Mouse (Mus musculus) hindbrain, postnatal 0 days (tissue): ENCODE results near the gene Slc12a6. TPM values are rescaled to one million over a fixed set of nuclear protein-coding genes. Genes with fewer than 3 reads are reported as not detected.

Source experiments
- ATAC-seq: fragments of 200-750 bp; cut with Nextera tagmentation; 2 replicates; pipeline ENCODE4 v1.8.0; 2017; ENCODE audit warnings: mild to moderate bottlenecking, moderate TSS enrichment, moderate library complexity
- DNase-seq: peaks from one replicate; pipeline ENCODE4 v3.0.0-alpha.2; 2015; ENCODE audit warnings: low spot score
- H3K27ac ChIP-seq: fragments of 300-500 bp; sonication (generic); 2 replicates; pipeline ENCODE4 v1.5.1; 2014; ENCODE audit warnings: mild to moderate bottlenecking
- H3K27me3 ChIP-seq: fragments of 300-500 bp; sonication (generic); 2 replicates; pipeline ENCODE4 v1.6.1; 2014; ENCODE audit warnings: low read length, mixed read lengths; ENCODE audit not compliant: insufficient read depth
- H3K36me3 ChIP-seq: fragments of 300-500 bp; sonication (generic); 2 replicates; pipeline ENCODE4 v1.6.1; 2014; ENCODE audit warnings: low read length, mixed read lengths; ENCODE audit not compliant: insufficient read depth
- H3K4me1 ChIP-seq: fragments of 300-500 bp; sonication (generic); 2 replicates; pipeline ENCODE4 v1.6.1; 2014; ENCODE audit warnings: antibody characterized with exemption, low read length, mixed read lengths; ENCODE audit not compliant: insufficient read depth
- H3K4me2 ChIP-seq: fragments of 300-500 bp; sonication (generic); 2 replicates; pipeline ENCODE4 v1.6.1; 2014; ENCODE audit warnings: low read depth, mild to moderate bottlenecking, low read length, moderate library complexity, mixed read lengths
- H3K4me3 ChIP-seq: fragments of 300-500 bp; sonication (generic); 2 replicates; pipeline ENCODE4 v1.5.1; 2014; ENCODE audit warnings: low read length
- H3K9ac ChIP-seq: fragments of 300-500 bp; sonication (generic); replicated peaks from 2 replicates; pipeline ENCODE4 v1.6.1; 2014; ENCODE audit warnings: mild to moderate bottlenecking, low read length, moderate library complexity, mixed read lengths
- H3K9me3 ChIP-seq: fragments of 300-500 bp; sonication (generic); 2 replicates; pipeline ENCODE4 v1.6.1; 2016; ENCODE audit warnings: low read length, mixed read lengths
- CTCF ChIP-seq: IDR thresholded peaks from 2 replicates; pipeline ENCODE4 v1.5.1; 2016; ENCODE audit warnings: antibody characterized with exemption, control low read depth, low read depth
- WGBS: fragments of 180-500 bp; shearing (Covaris S2); extraction: QIAGEN DNeasy Blood & Tissue Kit; methylation state at CpG from one replicate; pipeline ENCODE4 v1.1.7; 2014; 5-methylcytosine and 5-hydroxymethylcytosine counted together
- polyA plus RNA-seq: library from polyadenylated mRNA; unstranded; fragments of >200 nt; fragmentation: Nextera tagmentation; extraction: Ambion mirVana; gene quantifications from 2 replicates; pipeline ENCODE4 v1.2.1, GENCODE M21; 2015
- total RNA-seq: library from RNA; depleted of rRNA; stranded (reverse); fragments of >200 nt; gene quantifications from 2 replicates; pipeline ENCODE4 v1.2.3, GENCODE M21; 2014

Gene Slc12a6
- total and polyA plus RNA-seq, 2 experiments from 2014 or later: 12.6 to 68.2 TPM

DNA sequence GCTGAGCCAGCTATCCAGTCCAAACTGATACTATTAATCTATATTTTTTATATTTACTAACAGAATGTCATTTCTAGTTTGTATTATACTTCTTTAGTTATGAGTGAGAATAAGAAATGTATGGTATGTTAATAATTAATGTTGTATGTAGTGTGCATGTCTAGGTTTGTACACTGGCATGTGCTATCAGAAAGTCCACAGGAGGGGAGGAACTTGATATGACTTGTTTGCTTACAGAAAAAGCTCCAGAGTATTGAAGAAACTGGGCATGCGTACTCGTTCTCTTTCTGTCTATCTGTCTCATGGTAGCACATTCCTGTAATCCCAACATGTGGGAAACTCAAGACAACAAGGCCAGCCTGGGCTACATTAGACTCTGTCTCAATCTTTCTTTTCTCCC lies 52.6 kb downstream of the Slc12a6 start:
- Histone ChIP-seq H3K36me3 (no peaks in the 10 kb centered on the region), H3K9me3 (no peaks in the 10 kb centered on the region), H3K4me2 (no peak overlapping the region), H3K4me1 (no peaks in the 10 kb centered on the region), H3K27ac (no peak overlapping the region), H3K4me3 (no peak overlapping the region), H3K9ac (no peak overlapping the region), H3K27me3 (no peaks in the 10 kb centered on the region)
- no peak for ATAC-seq
- no peak for DNase-seq
- 92% methylated on average over 2 of the region's 2 CpGs for WGBS
- no peak for TF ChIP-seq CTCF

DNA sequence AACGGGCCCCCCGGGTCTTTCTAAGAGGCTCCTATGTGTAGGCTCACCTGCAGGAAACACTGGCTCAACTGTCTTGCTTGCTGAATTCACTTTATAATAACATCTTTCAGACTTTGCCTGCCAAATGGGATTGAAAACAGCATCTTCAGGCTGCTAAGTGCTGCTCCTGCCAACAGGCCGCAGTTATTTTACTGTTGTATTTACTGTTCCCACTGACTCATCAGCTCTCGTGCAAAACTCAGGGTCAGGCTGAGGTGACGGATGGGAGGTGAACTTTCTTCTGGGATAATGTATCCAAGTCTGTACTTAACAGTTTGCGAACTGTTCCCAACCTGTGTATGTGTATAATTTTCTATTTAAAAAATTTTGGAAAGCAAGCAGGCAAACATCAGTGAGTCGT lies 53.3 kb downstream of the Slc12a6 start:
- TF ChIP-seq CTCF: no peak
- H3K4me2 ChIP-seq: no peak overlapping the region
- no peaks in the 10 kb centered on the region for H3K9me3 ChIP-seq
- no peak overlapping the region for H3K4me3 ChIP-seq
- no peak overlapping the region for H3K27ac ChIP-seq
- H3K27me3 ChIP-seq: no peaks in the 10 kb centered on the region
- 86% methylated on average over 7 of the region's 7 CpGs for WGBS
- DNase-seq (no peak), ATAC-seq (no peak)
- no peak overlapping the region for H3K9ac ChIP-seq
- H3K36me3 ChIP-seq: no peaks in the 10 kb centered on the region
- H3K4me1 ChIP-seq: no peaks in the 10 kb centered on the region

DNA sequence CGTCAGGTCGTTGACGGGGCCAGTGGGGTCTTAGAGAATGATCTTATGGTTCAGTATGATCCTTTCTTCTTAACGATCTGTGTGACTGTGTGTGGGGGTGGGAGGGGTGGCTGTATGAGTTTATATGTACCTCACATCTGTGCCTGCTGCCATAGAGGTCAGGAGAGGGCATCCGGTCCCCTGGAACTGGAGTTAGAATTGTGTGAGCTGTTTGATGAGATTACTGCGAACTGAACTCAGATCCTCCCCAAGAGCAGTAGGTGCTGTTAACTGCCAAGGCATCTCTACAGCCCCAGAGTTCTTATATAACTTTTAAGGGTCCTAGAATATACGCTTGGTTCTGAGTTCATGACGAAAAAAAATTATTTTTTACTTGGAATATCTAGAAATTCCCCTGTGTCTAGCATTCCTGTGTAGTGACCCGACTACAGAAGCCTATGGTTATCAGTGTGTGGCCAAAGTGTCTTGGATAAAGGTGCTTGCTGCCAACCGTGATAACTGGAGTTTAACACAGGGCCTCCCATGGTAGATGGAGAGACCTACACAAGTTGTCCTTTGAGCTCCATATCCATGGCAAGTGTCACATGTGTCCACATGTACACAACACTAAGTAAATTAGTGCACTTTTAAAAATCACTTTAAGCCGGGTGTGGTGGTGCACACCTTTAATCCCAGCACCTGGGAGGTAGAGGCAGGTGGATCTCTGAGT lies 62.6 kb downstream of the Slc12a6 start:
- ATAC-seq (no peak), DNase-seq (no peak)
- Histone ChIP-seq H3K4me2 (no peak overlapping the region), H3K4me1 (no peaks in the 10 kb centered on the region), H3K36me3 (no peaks in the 10 kb centered on the region), H3K4me3 (no peak overlapping the region), H3K27ac (no peak overlapping the region), H3K27me3 (no peaks in the 10 kb centered on the region), H3K9ac (no peak overlapping the region), H3K9me3 (no peaks in the 10 kb centered on the region)
- WGBS: 91% methylated on average over 11 of the region's 11 CpGs
- TF ChIP-seq CTCF: no peak

GRCm38 (mm10) chr2:112332051-112332898 lies 66.7 kb downstream of the Slc12a6 start:
- Histone ChIP-seq H3K9me3 (no peaks in the 10 kb centered on the region), H3K27me3 (no peaks in the 10 kb centered on the region), H3K4me2 (no peak overlapping the region), H3K9ac (no peak overlapping the region), H3K36me3 (peaks cover 16% of the 10 kb centered on the region), H3K27ac (no peak overlapping the region), H3K4me3 (no peak overlapping the region), H3K4me1 (no peaks in the 10 kb centered on the region)
- TF ChIP-seq CTCF: no peak
- WGBS: 76% methylated on average over 4 of the region's 4 CpGs
- ATAC-seq (no peak), DNase-seq (no peak)

DNA sequence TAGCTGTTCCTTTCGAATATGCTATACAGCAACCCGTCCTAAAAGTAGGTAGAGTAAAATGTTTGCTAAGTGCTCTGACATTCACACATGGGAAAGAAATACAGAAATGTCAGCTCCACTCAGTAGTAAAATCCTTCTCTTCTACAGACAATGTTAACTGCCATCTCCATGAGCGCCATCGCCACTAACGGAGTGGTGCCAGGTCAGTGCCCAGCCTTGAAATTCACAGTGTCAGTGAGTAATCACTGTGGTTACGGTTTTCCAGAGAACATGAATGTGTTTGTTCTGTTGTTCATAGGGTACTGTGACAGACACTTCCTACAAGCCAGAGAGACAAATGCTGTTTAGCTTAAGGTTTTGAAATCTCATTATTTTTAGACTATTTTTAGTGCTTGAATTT lies 71.6 kb downstream of the Slc12a6 start:
- no peaks in the 10 kb centered on the region for H3K9me3 ChIP-seq
- WGBS: 85% methylated on average over 6 of the region's 6 CpGs
- H3K4me2 ChIP-seq: no peak overlapping the region
- no peak overlapping the region for H3K27ac ChIP-seq
- ATAC-seq: no peak
- no peak overlapping the region for H3K4me3 ChIP-seq
- no peak overlapping the region for H3K9ac ChIP-seq
- H3K4me1 ChIP-seq: no peaks in the 10 kb centered on the region
- DNase-seq: no peak
- no peak for TF ChIP-seq CTCF
- H3K27me3 ChIP-seq: no peaks in the 10 kb centered on the region
- H3K36me3 ChIP-seq: peaks cover 28% of the 10 kb centered on the region

DNA sequence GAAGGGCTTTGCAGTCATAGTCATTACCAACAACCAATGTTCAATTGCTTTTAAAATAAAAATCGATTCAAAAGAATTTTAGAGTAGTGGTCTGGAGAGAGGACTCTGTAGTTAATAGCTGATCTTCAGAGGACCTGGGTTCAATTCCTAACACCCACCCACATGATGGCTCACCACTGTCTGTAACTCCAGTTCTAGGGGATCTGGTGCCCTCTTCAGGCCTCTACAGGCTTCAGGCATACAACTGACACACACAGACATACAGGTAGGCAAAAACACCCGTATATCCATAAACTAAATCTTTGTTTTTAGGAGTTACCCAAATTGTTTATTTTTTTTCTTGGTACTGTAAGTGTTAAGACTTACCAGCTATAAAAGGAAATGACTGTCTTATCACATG lies 74.1 kb downstream of the Slc12a6 start:
- Histone ChIP-seq H3K4me1 (no peaks in the 10 kb centered on the region), H3K27ac (no peak overlapping the region), H3K4me3 (no peak overlapping the region), H3K9ac (no peak overlapping the region), H3K27me3 (no peaks in the 10 kb centered on the region), H3K36me3 (peaks cover 36% of the 10 kb centered on the region), H3K9me3 (no peaks in the 10 kb centered on the region), H3K4me2 (no peak overlapping the region)
- no peak for DNase-seq
- 88% methylated on average over 2 of the region's 2 CpGs for WGBS
- TF ChIP-seq CTCF: peak; percentile 31
- ATAC-seq: no peak

DNA sequence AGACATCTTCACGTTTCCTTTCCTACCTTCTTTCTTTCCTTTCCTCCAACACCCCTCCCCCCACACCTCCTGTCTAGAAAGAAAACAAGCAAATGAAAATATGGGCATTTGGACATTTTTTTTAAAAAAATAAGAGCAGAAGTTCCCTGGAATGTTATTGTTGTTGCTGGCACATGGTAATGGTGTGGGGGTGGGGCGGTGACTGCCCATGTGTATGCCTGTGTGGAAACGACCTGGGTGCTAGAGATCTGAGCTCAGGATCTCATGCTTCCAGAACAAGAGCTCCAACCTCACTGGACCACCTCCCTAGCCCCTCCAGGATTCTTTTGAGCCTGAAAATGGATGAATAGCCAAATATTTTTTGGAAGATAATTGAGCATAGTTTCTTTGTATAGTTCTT lies 75.5 kb downstream of the Slc12a6 start:
- no peak for TF ChIP-seq CTCF
- Histone ChIP-seq H3K9me3 (no peaks in the 10 kb centered on the region), H3K4me3 (no peak overlapping the region), H3K27me3 (no peaks in the 10 kb centered on the region), H3K4me1 (no peaks in the 10 kb centered on the region), H3K4me2 (no peak overlapping the region), H3K27ac (no peak overlapping the region), H3K9ac (no peak overlapping the region), H3K36me3 (peaks cover 29% of the 10 kb centered on the region)
- DNase-seq (no peak), ATAC-seq (no peak)
- 77% methylated on average over 3 of the region's 3 CpGs for WGBS
